Mouse (Mus musculus) liver, adult 2 months (tissue): Measurements from ENCODE around the gene Evl.

Source experiments
- CTCF ChIP-seq: fragments of 200-500 bp; IDR thresholded peaks from 2 replicates; pipeline ENCODE4 v1.5.1; 2011; ENCODE audit warnings: low read depth, low read length, control low read depth
- POLR2A ChIP-seq: fragments of 200-500 bp; IDR thresholded peaks from 2 replicates; pipeline ENCODE4 v1.6.1; 2011; ENCODE audit warnings: low read length, control low read depth; ENCODE audit not compliant: insufficient read depth; ENCODE audit errors: extremely low read depth

GRCm38 (mm10) chr12:108632501-108632900, 78.0 kb downstream of the Evl start:
- TF ChIP-seq CTCF (no peak), POLR2A (no peak)
